Mouse (Mus musculus) limb, embryonic 12.5 days (tissue): ENCODE measurements at regions not wholly inside any gene's neighbourhood (a gene's known extent, or its start where the extent isn't known, plus 50 kb on each side); places are given as distances from the start of the nearest gene placed in this dataset.

Source experiments
- ATAC-seq: fragments of 200-750 bp; cut with Nextera tagmentation; 2 replicates; pipeline ENCODE4 v1.8.0; 2017; ENCODE audit warnings: low read depth, moderate TSS enrichment; ENCODE audit not compliant: insufficient number of reproducible peaks, insufficient read depth, low FRiP score, low TSS enrichment
- H3K27ac ChIP-seq: fragments of 300-500 bp; sonication (generic); 2 replicates; pipeline ENCODE4 v1.5.1; 2016; ENCODE audit warnings: mild to moderate bottlenecking, moderate library complexity
- H3K27me3 ChIP-seq: fragments of 300-500 bp; sonication (generic); 2 replicates; pipeline ENCODE4 v1.6.1; 2016; ENCODE audit warnings: mild to moderate bottlenecking, moderate library complexity
- H3K36me3 ChIP-seq: fragments of 300-500 bp; sonication (generic); 2 replicates; pipeline ENCODE4 v1.6.1; 2016; ENCODE audit warnings: mild to moderate bottlenecking, moderate library complexity
- H3K4me1 ChIP-seq: fragments of 300-500 bp; sonication (generic); replicated peaks from 2 replicates; pipeline ENCODE4 v1.6.1; 2016
- H3K4me2 ChIP-seq: fragments of 300-500 bp; sonication (generic); 2 replicates; pipeline ENCODE4 v1.6.1; 2016; ENCODE audit warnings: mild to moderate bottlenecking, moderate library complexity
- H3K4me3 ChIP-seq: fragments of 300-500 bp; sonication (generic); replicated peaks from 2 replicates; pipeline ENCODE4 v1.5.1; 2016; ENCODE audit warnings: mild to moderate bottlenecking
- H3K9ac ChIP-seq: fragments of 300-500 bp; sonication (generic); replicated peaks from 2 replicates; pipeline ENCODE4 v1.6.1; 2016; ENCODE audit warnings: mild to moderate bottlenecking, moderate library complexity
- H3K9me3 ChIP-seq: fragments of 300-500 bp; sonication (generic); 2 replicates; pipeline ENCODE4 v1.6.1; 2016; ENCODE audit warnings: mild to moderate bottlenecking, moderate library complexity
- WGBS: fragments of 180-500 bp; shearing (Covaris S2); methylation state at CpG from one replicate; pipeline ENCODE4 v1.1.7; 2016; 5-methylcytosine and 5-hydroxymethylcytosine counted together

DNA sequence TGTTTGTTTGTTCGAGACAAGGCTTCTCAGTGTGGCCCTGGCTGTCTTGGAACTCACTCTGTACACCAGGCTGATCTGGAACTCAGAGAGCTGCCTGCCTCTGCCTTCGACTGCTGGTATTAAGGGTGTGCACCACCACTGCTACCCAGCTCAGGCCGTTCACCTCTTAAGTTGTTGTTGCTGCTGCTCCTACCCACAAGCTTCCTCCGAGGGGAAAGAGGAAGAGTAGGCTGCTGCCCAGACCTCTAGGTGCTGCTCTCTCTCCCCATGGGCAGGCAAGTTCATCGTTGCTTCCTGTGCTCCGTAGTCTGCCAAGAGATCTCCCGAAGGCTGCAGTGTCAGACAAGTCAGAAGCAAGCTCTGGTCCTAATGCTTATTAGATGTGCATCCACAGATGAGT lies 64.2 kb upstream of the Plet1 start:
- Histone ChIP-seq H3K36me3 (no peaks in the 10 kb centered on the region), H3K9me3 (no peaks in the 10 kb centered on the region), H3K4me1 (no peaks in the 10 kb centered on the region), H3K9ac (no peak overlapping the region), H3K4me3 (no peak overlapping the region), H3K27me3 (0 out of 2 replicates have a peak, but pooled peaks cover 5% of the 10 kb centered on the region), H3K4me2 (no peak overlapping the region), H3K27ac (no peak overlapping the region)
- no peak for ATAC-seq
- WGBS = 88% methylated on average over 7 of the region's 7 CpGs

DNA sequence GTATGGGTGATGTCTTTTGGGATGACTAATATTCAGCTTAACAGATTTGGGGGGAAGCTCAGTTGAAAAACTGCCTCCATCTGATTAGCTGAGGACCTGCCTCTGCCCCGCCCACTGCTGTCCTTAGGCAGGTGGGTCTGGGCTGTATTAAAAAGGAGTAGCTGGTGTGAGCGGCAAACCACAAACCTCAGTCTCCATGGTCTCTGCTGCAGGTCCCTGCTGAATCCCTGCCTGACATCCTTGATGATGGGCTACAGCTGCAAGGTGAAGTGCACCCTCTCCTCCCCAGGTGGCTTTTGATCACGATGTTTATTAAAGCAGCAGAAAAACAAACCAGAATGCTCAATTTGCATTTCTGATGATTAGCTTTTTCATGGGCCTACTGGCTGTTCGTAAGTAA lies 60.8 kb upstream of the Plet1 start:
- 72% methylated on average over 4 of the region's 4 CpGs for WGBS
- no peak for ATAC-seq

DNA sequence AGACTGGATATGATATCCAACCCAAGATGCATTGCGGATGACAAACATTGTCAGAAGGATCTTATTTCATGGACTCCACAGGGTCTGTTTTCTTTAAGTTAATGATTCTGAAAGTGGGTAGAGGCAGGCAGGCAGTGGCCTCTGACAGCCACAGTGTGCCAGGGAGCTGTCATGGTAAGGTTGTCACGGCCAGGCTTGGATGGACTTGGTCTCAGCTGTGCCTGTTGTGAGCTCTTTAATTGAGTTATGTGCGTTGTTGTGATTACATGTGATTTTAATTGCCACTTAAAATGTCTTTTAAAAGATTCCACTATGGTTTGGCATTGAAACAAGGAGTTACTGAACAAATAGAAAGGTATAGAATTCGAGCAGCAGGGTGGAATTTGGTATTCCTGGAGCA lies 60.3 kb upstream of the Plet1 start:
- Histone ChIP-seq H3K27ac (no peak overlapping the region), H3K36me3 (no peaks in the 10 kb centered on the region), H3K4me1 (no peaks in the 10 kb centered on the region), H3K27me3 (no peaks in the 10 kb centered on the region), H3K4me3 (no peak overlapping the region), H3K4me2 (no peak overlapping the region), H3K9me3 (no peaks in the 10 kb centered on the region), H3K9ac (no peak overlapping the region)
- WGBS = 65% methylated on average over 4 of the region's 4 CpGs
- ATAC-seq = no peak

More for the DNA sequence above, 60.8 kb upstream of the Plet1 start:
- Histone ChIP-seq H3K4me3 (no peak overlapping the region), H3K9me3 (no peaks in the 10 kb centered on the region), H3K4me2 (no peak overlapping the region), H3K27me3 (no peaks in the 10 kb centered on the region), H3K9ac (no peak overlapping the region), H3K36me3 (no peaks in the 10 kb centered on the region), H3K27ac (no peak overlapping the region), H3K4me1 (no peaks in the 10 kb centered on the region)

DNA sequence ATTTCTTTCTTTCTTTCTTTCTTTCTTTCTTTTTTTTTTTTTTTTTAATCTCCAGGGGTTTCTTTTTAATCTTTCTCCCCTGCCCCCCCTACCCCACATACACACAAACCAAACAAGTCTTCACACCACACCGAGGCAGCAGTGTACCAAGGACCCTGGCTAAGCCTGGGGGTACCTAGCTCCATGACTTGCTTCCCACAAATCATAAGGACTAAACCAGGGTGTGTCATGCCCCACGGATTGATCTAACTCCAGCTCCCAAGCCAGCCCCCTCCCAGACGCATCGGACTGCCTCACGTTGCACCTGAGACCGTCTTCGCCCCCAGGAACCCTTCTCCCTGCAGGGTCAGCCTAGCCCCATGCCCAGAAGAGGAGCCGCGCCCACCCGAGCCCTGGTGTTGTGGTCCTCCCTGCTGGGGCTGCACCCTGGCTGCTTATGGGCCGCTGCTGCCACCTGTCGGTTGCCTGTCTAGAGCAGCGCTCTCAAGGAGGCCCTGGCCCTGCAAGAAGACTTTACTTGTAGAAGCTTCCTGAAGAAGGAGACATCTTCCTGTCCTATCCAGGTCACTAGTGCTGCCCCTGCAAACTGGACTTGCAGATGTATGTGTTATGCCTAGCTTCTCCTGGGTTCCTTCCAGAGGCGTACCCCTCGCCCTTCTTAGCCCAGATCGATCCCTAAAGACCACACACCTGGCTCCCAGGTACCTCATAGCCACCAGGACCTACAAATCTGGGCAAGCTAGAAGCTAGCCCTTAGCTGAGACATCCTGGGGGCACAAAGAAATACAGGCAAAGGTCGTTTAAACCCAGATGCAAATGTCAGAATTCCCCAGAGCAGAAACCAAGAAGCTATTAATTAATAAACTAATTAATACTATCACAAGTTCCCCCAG lies 56.2 kb upstream of the Plet1 start:
- peak; percentile 85; the same call in 1 of the 2 replicates for ATAC-seq
- H3K27me3 ChIP-seq = no peaks in the 10 kb centered on the region; the same call in 1 of the 2 replicates
- H3K4me2 ChIP-seq = peak overlapping the region; percentile 56
- H3K36me3 ChIP-seq = no peaks in the 10 kb centered on the region
- H3K4me3 ChIP-seq = peak overlapping the region; percentile 20; the same call in 1 of the 2 replicates
- 16% methylated on average over 17 of the region's 17 CpGs for WGBS
- H3K9me3 ChIP-seq = no peaks in the 10 kb centered on the region
- H3K27ac ChIP-seq = no peak overlapping the region
- no peaks in the 10 kb centered on the region for H3K4me1 ChIP-seq
- H3K9ac ChIP-seq = 0 out of 2 replicates have a peak overlapping the region, but pooled peaks have one; percentile 4

DNA sequence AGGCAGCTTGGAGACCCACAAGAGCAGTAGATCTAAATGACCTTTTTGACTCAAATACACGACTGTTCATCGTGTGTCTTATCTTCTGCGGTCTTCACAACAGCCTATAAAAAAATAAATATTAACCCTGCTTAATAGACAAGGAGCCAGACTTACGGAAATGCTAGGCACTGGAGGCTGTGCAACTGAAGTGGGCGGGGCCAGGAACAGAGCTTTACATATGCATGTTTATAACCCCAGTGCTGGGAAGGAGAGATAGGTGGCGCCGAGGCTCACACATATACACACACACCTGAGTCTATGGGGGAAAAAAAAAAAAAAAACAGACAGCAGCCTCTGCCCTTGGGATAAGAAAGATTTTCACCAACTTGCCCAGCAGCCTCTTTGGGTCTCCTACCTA lies 55.6 kb upstream of the Plet1 start:
- H3K27me3 ChIP-seq = no peaks in the 10 kb centered on the region; the same call in 1 of the 2 replicates
- no peaks in the 10 kb centered on the region for H3K9me3 ChIP-seq
- no peak overlapping the region for H3K4me3 ChIP-seq
- no peak overlapping the region for H3K27ac ChIP-seq
- H3K9ac ChIP-seq = no peak overlapping the region
- H3K4me1 ChIP-seq = no peaks in the 10 kb centered on the region
- H3K36me3 ChIP-seq = no peaks in the 10 kb centered on the region
- H3K4me2 ChIP-seq = no peak overlapping the region
- ATAC-seq = no peak
- WGBS = 55% methylated on average over 7 of the region's 7 CpGs

DNA sequence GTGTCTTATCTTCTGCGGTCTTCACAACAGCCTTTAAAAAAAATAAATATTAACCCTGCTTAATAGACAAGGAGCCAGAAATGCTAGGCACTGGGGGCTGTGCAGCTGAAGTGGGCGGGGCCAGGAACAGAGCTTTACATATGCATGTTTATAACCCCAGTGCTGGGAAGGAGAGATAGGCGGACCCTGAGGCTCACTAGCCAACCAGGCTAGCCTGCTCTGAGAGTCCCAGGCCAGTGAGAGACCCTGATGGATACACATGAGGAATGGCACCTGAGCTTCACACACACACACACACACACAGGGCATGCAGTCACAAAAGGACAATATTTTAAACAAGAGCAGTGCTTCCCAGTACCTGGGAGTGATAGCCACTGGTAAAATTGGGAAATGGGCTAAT lies 54.1 kb upstream of the Plet1 start:
- ATAC-seq = no peak
- Histone ChIP-seq H3K36me3 (no peaks in the 10 kb centered on the region), H3K4me1 (no peaks in the 10 kb centered on the region), H3K9me3 (0 out of 2 replicates have a peak, but pooled peaks cover 3% of the 10 kb centered on the region), H3K27me3 (no peaks in the 10 kb centered on the region; the same call in 1 of the 2 replicates), H3K9ac (no peak overlapping the region), H3K4me3 (no peak overlapping the region), H3K4me2 (no peak overlapping the region), H3K27ac (no peak overlapping the region)
- WGBS = 78% methylated on average over 3 of the region's 3 CpGs

DNA sequence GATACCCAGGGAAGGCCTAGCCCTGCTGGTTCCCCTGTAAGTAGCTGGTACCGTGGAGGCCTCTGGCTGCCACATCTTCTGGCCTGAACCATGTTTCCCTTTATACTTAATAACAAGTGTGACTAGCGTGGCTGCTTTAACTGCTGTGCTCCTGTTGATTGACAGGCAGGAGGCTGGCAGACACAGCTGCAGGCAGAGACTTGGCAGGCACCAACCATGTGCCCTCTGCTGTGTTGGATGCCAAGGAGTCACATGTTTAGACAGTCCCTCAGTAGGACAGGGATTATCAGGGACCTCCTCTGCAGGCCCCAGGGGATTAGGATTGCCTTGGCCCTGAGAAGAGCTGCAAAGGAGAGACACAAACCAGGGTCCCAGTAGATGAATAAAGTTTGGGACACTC lies 53.6 kb upstream of the Plet1 start:
- ATAC-seq = no peak
- H3K4me1 ChIP-seq = no peaks in the 10 kb centered on the region
- H3K27ac ChIP-seq = no peak overlapping the region
- H3K9me3 ChIP-seq = 0 out of 2 replicates have a peak, but pooled peaks cover 5% of the 10 kb centered on the region
- no peaks in the 10 kb centered on the region; the same call in 1 of the 2 replicates for H3K27me3 ChIP-seq
- WGBS = 83% methylated on average over 2 of the region's 2 CpGs
- no peaks in the 10 kb centered on the region for H3K36me3 ChIP-seq
- no peak overlapping the region for H3K9ac ChIP-seq
- H3K4me2 ChIP-seq = no peak overlapping the region
- H3K4me3 ChIP-seq = no peak overlapping the region

DNA sequence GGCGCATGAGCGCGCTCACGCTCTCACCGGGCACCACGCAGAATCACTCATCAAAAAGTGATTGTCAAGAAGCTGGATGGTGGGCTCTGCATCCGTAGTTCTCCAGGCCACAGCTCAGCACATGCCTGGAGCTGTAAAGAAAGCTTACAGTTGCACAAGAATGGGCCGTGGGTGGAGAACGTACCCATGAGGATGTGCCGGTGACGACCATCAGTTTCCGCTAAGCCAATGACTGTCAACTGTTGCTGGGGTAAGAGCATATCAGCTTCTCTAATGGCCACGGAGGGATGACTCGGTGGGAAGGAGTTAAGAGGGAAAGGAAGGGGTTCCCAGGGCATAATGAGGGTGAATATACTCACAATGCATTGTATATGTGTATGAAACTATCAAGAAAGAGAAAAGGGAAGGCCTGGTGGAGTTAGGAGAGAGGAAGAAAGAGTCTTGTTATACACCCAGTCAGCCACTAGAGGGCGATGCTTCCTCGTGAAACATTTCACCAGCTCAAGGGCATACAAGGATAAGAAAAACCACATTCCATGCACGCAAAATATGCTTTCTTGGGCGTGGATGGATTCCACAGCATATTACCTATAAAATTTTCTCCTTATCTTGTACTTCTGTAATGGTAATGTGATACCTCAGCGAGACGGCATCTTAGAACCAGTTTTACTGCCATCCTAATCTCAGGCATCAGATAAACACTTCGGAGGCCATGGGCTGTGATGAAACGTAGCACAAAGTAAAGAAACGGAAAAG lies 50.4 kb upstream of the Plet1 start:
- Histone ChIP-seq H3K9ac (no peak overlapping the region), H3K27me3 (no peaks in the 10 kb centered on the region; the same call in 1 of the 2 replicates), H3K27ac (no peak overlapping the region), H3K4me1 (no peaks in the 10 kb centered on the region), H3K36me3 (no peaks in the 10 kb centered on the region), H3K9me3 (0 out of 2 replicates have a peak, but pooled peaks cover 5% of the 10 kb centered on the region), H3K4me3 (no peak overlapping the region), H3K4me2 (no peak overlapping the region)
- 52% methylated on average over 23 of the region's 23 CpGs for WGBS
- ATAC-seq = no peak
